Mouse (Mus musculus) left cerebral cortex, adult 18-20 months (tissue): ENCODE measurements around the gene Xrcc5. TPM values are rescaled to one million over a fixed set of nuclear protein-coding genes. Genes with fewer than 3 reads are reported as not detected.

Source experiments
- DNase-seq, 2 experiments: peaks; one replicate each; pipeline ENCODE4 v3.0.0; 2021 to 2022; ENCODE audit warnings: low spot score in 2 of 2, mixed read lengths in 1 of 2
- long read RNA-seq, 2 experiments: library from polyadenylated mRNA; stranded (forward); transcript quantifications; one replicate each; pipeline ENCODE4 v2.0.0; 2021
- total RNA-seq, 2 experiments: library from RNA; stranded (reverse); gene quantifications; 2 replicates each; pipeline ENCODE4 v1.2.3; 2021

Gene Xrcc5
- total RNA-seq = 10 to 100 TPM; 18.5 to 22.2 TPM
- long read RNA-seq, experiment 1, transcript Xrcc5-201 (21 exons, 2,555 nt) = major isoform, 5 of 12 reads
- long read RNA-seq, experiment 1, partial matches to known transcripts = 1 of 12 reads
- long read RNA-seq, experiment 1, other reads (novel, unspliced or antisense) = 6 of 12 reads
- long read RNA-seq, experiment 2, transcript Xrcc5-201 (21 exons, 2,555 nt) = major isoform, 7 of 14 reads
- long read RNA-seq, experiment 2, partial matches to known transcripts = 3 of 14 reads
- long read RNA-seq, experiment 2, other reads (novel, unspliced or antisense) = 4 of 14 reads

- peak; percentile 91 to 93 for DNase-seq
Observed at GRCm38 (mm10) chr1:72307317-72307798, at the start of gene Xrcc5. Gene Xrcc5 (plus strand): TSS chr1:72307421.

- no peak for DNase-seq
Observed at GRCm38 (mm10) chr1:72263099-72263498, 44.1 kb upstream of the Xrcc5 start.

GRCm38 (mm10) chr1:72278085-72278484 is 29.1 kb upstream of the Xrcc5 start:
- DNase-seq = peak; percentile 19 to 21

- no peak for DNase-seq
Observed at GRCm38 (mm10) chr1:72282604-72283003, 24.6 kb upstream of the Xrcc5 start.

- peak; percentile 91 to 93 for DNase-seq
Observed at GRCm38 (mm10) chr1:72283992-72284485, 23.2 kb upstream of the Xrcc5 start, which contains the start of the genes Pecr and Tmem169. Gene Pecr (minus strand): TSS chr1:72284314. Gene Tmem169 (plus strand): TSS chr1:72284369.

GRCm38 (mm10) chr1:72284539-72284938 is 22.7 kb upstream of the Xrcc5 start:
- DNase-seq = peak; percentile 13 to 18

- no peak for DNase-seq
Observed at GRCm38 (mm10) chr1:72286904-72287303, 20.3 kb upstream of the Xrcc5 start.

- no peak for DNase-seq
Observed at GRCm38 (mm10) chr1:72287893-72288292, 19.3 kb upstream of the Xrcc5 start.

- no peak for DNase-seq
Observed at GRCm38 (mm10) chr1:72288527-72289150, 18.6 kb upstream of the Xrcc5 start.

GRCm38 (mm10) chr1:72290896-72291295 is 16.3 kb upstream of the Xrcc5 start:
- DNase-seq = no peak

GRCm38 (mm10) chr1:72291421-72291820 is 15.8 kb upstream of the Xrcc5 start:
- DNase-seq = no peak

- no peak for DNase-seq
Observed at GRCm38 (mm10) chr1:72291925-72292324, 15.3 kb upstream of the Xrcc5 start.

- no peak for DNase-seq
Observed at GRCm38 (mm10) chr1:72293869-72294663, 13.2 kb upstream of the Xrcc5 start.

GRCm38 (mm10) chr1:72295746-72296145 is 11.5 kb upstream of the Xrcc5 start:
- no peak for DNase-seq

GRCm38 (mm10) chr1:72301845-72302244 is 5.4 kb upstream of the Xrcc5 start:
- DNase-seq = no peak

- DNase-seq = no peak
Observed at GRCm38 (mm10) chr1:72306241-72306640, 980 bp upstream of the Xrcc5 start.

GRCm38 (mm10) chr1:72306679-72307181 is 491 bp upstream of the Xrcc5 start:
- peak; percentile 19 to 34 for DNase-seq

GRCm38 (mm10) chr1:72308919-72309318 is 1.7 kb downstream of the Xrcc5 start:
- DNase-seq = no peak

- no peak for DNase-seq
Observed at GRCm38 (mm10) chr1:72309744-72310424, 2.7 kb downstream of the Xrcc5 start.

- no peak for DNase-seq
Observed at GRCm38 (mm10) chr1:72312701-72313398, 5.6 kb downstream of the Xrcc5 start.
